Mouse (Mus musculus) forebrain, embryonic 16.5 days (tissue): ENCODE measurements around the gene Ablim1. TPM values are rescaled to one million over a fixed set of nuclear protein-coding genes. Genes with fewer than 3 reads are reported as not detected.

ENCODE experiments used
- ATAC-seq: fragments of 200-750 bp; cut with Nextera tagmentation; 2 replicates; pipeline ENCODE4 v1.8.0; 2017; ENCODE audit warnings: mild to moderate bottlenecking, moderate library complexity
- H3K27ac ChIP-seq: fragments of 300-500 bp; sonication (generic); 2 replicates; pipeline ENCODE4 v1.5.1; 2014; ENCODE audit warnings: low read length, control low read depth
- H3K27me3 ChIP-seq: fragments of 300-500 bp; sonication (generic); replicated peaks from 2 replicates; pipeline ENCODE4 v1.6.1; 2014; ENCODE audit warnings: low read length; ENCODE audit not compliant: control insufficient read depth, insufficient read depth
- H3K36me3 ChIP-seq: fragments of 300-500 bp; sonication (generic); 2 replicates; pipeline ENCODE4 v1.6.1; 2014; ENCODE audit not compliant: control insufficient read depth, insufficient read depth
- H3K4me1 ChIP-seq: fragments of 300-500 bp; sonication (generic); replicated peaks from 2 replicates; pipeline ENCODE4 v1.6.1; 2014; ENCODE audit warnings: low read length; ENCODE audit not compliant: control insufficient read depth, insufficient read depth
- H3K4me2 ChIP-seq: fragments of 300-500 bp; sonication (generic); 2 replicates; pipeline ENCODE4 v1.6.1; 2014; ENCODE audit warnings: mild to moderate bottlenecking, low read length, control low read depth
- H3K4me3 ChIP-seq: fragments of 300-500 bp; sonication (generic); replicated peaks from 2 replicates; pipeline ENCODE4 v1.5.1; 2014; ENCODE audit warnings: mild to moderate bottlenecking, low read length, control low read depth
- H3K9ac ChIP-seq: fragments of 300-500 bp; sonication (generic); replicated peaks from 2 replicates; pipeline ENCODE4 v1.6.1; 2014; ENCODE audit warnings: low read depth, low read length, control low read depth
- H3K9me3 ChIP-seq: fragments of 300-500 bp; sonication (generic); 2 replicates; pipeline ENCODE4 v1.6.1; 2016; ENCODE audit warnings: low read length; ENCODE audit not compliant: control insufficient read depth
- WGBS: fragments of 180-500 bp; shearing (Covaris S2); extraction: QIAGEN DNeasy Blood & Tissue Kit; methylation state at CpG from one replicate; pipeline ENCODE4 v1.1.7; 2014; 5-methylcytosine and 5-hydroxymethylcytosine counted together
- polyA plus RNA-seq: library from polyadenylated mRNA; unstranded; fragments of >200 nt; fragmentation: Nextera tagmentation; extraction: Ambion mirVana; gene quantifications from 2 replicates; pipeline ENCODE4 v1.2.1, GENCODE M21; 2015

The Ablim1 gene
- polyA plus RNA-seq, 1 experiment from 2014 or later: 47.1 TPM

DNA sequence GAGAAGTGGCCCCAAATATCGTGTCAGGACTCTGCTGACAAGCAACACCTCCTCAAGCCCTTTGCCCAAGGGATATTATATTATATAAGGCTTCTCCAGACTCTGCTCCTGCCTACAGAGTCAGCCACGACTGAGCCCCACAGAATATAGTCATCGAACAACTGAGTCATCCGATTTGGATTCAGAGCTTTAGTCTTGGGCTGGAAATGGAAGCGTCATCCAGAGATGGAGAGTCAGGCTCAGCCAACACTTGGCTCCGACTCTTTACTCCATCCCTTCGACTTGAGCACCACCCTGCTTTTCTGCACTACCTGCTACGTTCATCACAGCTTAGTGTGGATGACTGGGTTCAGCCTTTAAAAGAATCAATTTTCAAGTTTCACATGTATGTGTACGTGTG is 17.3 kb downstream of the Ablim1 start:
- 88% methylated on average over 9 of the region's 9 CpGs for WGBS
- no peak for ATAC-seq
- Histone ChIP-seq H3K9ac (no peak overlapping the region), H3K27me3 (no peaks in the 10 kb centered on the region), H3K4me1 (peaks cover 6% of the 10 kb centered on the region), H3K36me3 (no peaks in the 10 kb centered on the region), H3K9me3 (no peaks in the 10 kb centered on the region), H3K4me3 (no peak overlapping the region), H3K27ac (no peak overlapping the region), H3K4me2 (no peak overlapping the region)

DNA sequence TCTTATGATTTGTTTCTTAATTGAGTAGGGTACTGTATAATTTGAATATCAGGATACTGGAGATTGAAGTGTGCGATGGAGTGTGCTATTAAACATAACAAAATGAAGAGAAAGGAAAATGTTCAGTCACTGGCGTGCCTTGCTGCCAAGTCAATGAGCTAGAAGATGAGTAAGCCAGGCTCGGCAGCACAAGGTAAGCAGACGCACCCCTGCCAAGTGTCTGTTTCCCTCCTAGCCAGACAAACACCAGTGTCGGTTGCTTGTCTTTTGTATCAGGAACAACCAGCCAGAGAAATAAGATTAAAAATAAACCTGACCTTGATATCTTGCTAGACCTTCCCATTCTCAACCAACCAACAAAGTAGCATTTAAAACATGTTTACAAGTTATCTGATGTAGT is 18.2 kb downstream of the Ablim1 start:
- Histone ChIP-seq H3K36me3 (no peaks in the 10 kb centered on the region), H3K4me2 (no peak overlapping the region), H3K27ac (no peak overlapping the region), H3K27me3 (no peaks in the 10 kb centered on the region), H3K9ac (no peak overlapping the region), H3K9me3 (no peaks in the 10 kb centered on the region), H3K4me3 (no peak overlapping the region), H3K4me1 (no peaks in the 10 kb centered on the region)
- WGBS: 57% methylated on average over 5 of the region's 5 CpGs
- ATAC-seq: no peak

DNA sequence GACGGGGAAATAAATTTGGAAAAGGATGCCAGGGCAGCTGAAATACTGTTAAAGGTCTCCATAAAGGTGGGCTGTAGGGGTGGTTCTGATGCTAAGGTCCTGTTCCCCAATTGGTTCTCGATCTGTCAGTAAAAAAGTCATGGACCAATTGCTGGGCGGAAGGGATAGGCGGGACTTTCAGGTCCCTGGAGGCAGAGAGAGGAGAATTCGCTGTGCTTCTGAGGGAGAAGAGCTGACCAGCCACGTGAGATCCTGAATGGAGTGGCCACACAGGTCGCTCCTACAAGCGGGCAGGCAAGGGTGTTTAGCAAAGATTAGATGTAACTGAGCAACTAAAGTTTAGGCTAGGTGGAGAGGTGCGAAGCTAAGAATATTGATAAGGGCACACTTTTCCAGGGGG is 19.2 kb downstream of the Ablim1 start:
- ATAC-seq: no peak
- Histone ChIP-seq H3K27ac (no peak overlapping the region), H3K36me3 (no peaks in the 10 kb centered on the region), H3K27me3 (no peaks in the 10 kb centered on the region), H3K4me1 (no peaks in the 10 kb centered on the region), H3K4me2 (no peak overlapping the region), H3K9me3 (no peaks in the 10 kb centered on the region), H3K4me3 (no peak overlapping the region), H3K9ac (no peak overlapping the region)
- 61% methylated on average over 9 of the region's 9 CpGs for WGBS

DNA sequence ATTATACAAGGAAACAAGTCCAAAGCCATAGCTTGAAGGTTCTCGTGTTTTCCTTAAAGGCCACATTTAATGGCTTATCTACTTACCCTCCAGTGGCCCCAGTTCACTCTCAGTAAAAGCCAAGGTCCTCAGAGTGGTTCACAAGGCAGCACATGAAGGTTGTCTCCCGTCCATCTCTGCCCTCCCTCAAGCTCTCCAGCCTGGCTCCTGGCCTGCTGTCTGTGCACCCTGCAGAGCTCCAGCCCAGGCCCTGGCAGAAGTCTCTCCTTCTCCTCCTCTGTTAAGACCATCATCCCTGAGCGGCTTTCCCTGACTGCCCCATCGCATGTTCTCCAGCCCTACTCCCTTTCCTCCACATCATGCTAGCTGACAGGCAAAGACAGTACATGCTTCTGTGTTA is 20.4 kb downstream of the Ablim1 start:
- Histone ChIP-seq H3K36me3 (no peaks in the 10 kb centered on the region), H3K4me1 (no peaks in the 10 kb centered on the region), H3K4me2 (no peak overlapping the region), H3K9me3 (no peaks in the 10 kb centered on the region), H3K27ac (no peak overlapping the region), H3K9ac (no peak overlapping the region), H3K4me3 (no peak overlapping the region), H3K27me3 (no peaks in the 10 kb centered on the region)
- WGBS: 79% methylated on average over 4 of the region's 4 CpGs
- no peak for ATAC-seq

DNA sequence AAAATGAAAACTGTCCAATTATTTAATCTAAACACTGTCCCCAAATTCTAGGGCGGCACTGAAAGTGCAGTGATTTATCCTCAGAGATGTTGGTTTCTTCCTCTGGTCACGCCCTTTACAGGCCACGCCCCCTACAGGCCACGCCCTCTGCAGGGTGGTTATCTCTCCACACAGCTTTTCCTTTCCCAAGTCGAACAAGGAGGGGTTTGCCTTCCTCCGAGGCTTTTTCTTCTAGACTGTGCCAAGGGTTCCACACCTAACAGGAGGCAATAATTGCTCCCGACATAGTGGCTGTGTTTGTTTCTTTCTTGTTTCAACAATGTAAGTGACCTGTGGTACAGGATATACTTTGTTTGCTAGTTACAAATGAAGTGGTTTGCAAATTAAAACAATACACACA is 21.0 kb downstream of the Ablim1 start:
- Histone ChIP-seq H3K4me1 (no peaks in the 10 kb centered on the region), H3K4me3 (no peak overlapping the region), H3K9ac (no peak overlapping the region), H3K27me3 (no peaks in the 10 kb centered on the region), H3K4me2 (no peak overlapping the region), H3K27ac (no peak overlapping the region), H3K36me3 (no peaks in the 10 kb centered on the region), H3K9me3 (no peaks in the 10 kb centered on the region)
- ATAC-seq: no peak
- 44% methylated on average over 7 of the region's 7 CpGs for WGBS

DNA sequence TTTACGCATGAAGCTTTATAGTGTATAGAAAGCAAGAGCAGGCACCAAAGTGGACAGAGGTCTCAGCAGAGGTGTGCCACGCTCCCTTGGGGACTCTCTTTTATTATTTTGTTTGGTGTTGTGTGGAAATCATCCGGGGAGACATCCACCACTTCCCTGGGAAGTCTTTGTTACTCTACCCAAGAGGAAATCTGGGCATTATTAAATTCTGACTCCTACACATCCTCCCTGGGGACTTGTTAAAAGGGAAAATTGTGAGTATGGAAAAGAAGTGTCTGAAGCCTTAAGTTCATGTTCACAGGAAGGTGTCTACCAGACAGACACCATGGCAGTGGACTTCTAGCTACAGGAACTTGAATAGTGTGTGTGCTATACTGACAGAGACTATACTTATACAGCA is 31.4 kb downstream of the Ablim1 start:
- Histone ChIP-seq H3K4me3 (no peak overlapping the region), H3K36me3 (no peaks in the 10 kb centered on the region), H3K27me3 (no peaks in the 10 kb centered on the region), H3K9me3 (no peaks in the 10 kb centered on the region), H3K4me1 (peaks cover 13% of the 10 kb centered on the region), H3K27ac (0 out of 2 replicates have a peak overlapping the region, but pooled peaks have one; percentile 4), H3K4me2 (no peak overlapping the region), H3K9ac (no peak overlapping the region)
- ATAC-seq: no peak
- WGBS: 52% methylated on average over 3 of the region's 3 CpGs

DNA sequence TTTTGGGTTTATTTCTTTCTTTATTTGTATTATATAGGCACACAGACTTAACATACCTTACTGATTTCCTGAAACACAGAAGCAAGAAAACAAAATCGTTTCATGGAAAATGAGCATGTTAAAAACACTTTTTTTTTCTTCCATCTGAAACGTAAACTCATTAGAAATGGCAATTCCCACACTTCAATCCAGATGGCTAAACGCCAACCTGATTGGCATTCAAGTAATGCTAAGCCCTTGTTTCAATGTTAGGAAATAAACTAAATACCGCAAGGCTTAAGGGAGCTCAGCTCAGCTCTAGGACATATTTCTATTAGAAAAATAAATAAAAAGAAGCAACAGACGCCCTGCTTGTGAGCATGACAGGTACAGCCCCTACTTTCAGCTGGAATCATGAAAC is 32.1 kb downstream of the Ablim1 start:
- Histone ChIP-seq H3K4me1 (peaks cover 18% of the 10 kb centered on the region), H3K4me3 (no peak overlapping the region), H3K9ac (no peak overlapping the region), H3K27ac (no peak overlapping the region), H3K27me3 (no peaks in the 10 kb centered on the region), H3K4me2 (no peak overlapping the region), H3K36me3 (no peaks in the 10 kb centered on the region), H3K9me3 (no peaks in the 10 kb centered on the region)
- no peak for ATAC-seq
- 17% methylated on average over 5 of the region's 5 CpGs for WGBS

DNA sequence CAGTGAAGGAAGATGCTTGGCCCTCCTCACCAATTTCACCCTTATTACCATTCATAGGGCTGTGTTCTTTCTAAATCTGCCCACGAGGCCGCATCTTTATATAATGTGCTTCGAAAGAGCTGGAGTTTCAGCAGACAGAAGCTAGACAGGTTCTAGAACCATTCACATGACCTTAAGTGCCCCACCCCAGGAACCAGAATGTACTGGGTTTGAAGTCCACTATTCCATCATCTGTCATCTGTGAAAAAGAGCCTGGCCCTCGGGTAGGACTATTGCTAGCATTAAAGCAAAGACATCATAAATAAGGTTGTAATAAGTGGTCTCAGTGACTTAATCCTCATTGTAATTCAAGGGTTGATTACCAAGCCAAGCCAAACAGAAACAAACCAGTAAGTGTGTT is 35.1 kb downstream of the Ablim1 start:
- no peaks in the 10 kb centered on the region for H3K9me3 ChIP-seq
- H3K27ac ChIP-seq: no peak overlapping the region
- WGBS: 77% methylated on average over 4 of the region's 4 CpGs
- H3K9ac ChIP-seq: no peak overlapping the region
- H3K4me2 ChIP-seq: no peak overlapping the region
- H3K27me3 ChIP-seq: no peaks in the 10 kb centered on the region
- no peak overlapping the region for H3K4me3 ChIP-seq
- no peaks in the 10 kb centered on the region for H3K36me3 ChIP-seq
- ATAC-seq: no peak
- H3K4me1 ChIP-seq: peaks cover 27% of the 10 kb centered on the region

DNA sequence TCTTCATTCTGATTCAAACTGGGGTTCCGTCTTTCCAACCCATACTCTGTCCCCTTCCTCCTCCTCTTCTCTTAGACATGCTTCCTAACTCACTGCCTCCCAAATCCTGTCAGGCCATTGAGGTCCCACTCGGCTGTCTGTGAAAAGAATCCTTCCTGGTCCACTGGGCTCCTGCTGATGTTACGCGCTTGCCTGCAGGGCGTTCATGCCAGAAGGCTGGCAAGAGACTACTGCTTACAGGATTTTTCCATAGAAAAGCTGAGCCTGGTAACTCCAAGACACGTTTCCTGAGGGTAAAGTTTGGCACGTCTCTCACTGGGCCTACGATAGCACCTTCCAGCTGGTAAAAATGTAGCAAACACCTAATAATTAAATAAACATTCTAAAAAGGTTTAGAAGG is 36.5 kb downstream of the Ablim1 start:
- WGBS: 43% methylated on average over 8 of the region's 8 CpGs
- H3K9ac ChIP-seq: no peak overlapping the region
- no peak for ATAC-seq

DNA sequence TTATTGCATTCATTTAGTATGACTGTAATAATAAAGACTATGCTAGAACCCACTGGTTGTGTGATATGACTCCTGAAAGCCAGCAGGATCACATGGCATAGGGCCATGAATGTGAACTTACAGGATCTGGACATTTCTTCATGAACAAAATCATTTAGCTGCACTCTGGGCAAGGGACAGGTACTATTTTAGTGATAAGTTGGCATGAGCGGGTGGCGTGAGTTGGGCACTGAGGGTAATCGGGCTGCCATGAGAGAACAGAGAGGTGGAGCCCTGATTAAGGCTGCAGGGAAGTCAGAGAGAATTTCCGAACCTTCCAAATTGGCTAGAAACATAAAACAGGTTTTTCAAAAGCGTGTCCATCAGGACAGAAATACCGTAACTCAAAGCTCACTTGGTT is 37.7 kb downstream of the Ablim1 start:
- no peak for ATAC-seq
- Histone ChIP-seq H3K9me3 (no peaks in the 10 kb centered on the region), H3K27ac (no peak overlapping the region), H3K36me3 (no peaks in the 10 kb centered on the region), H3K4me3 (no peak overlapping the region), H3K9ac (no peak overlapping the region), H3K27me3 (no peaks in the 10 kb centered on the region), H3K4me2 (no peak overlapping the region), H3K4me1 (peaks cover 29% of the 10 kb centered on the region)
- 83% methylated on average over 6 of the region's 6 CpGs for WGBS

More for the DNA sequence above, 36.5 kb downstream of the Ablim1 start:
- Histone ChIP-seq H3K27me3 (no peaks in the 10 kb centered on the region), H3K4me2 (no peak overlapping the region), H3K27ac (no peak overlapping the region), H3K9me3 (no peaks in the 10 kb centered on the region), H3K36me3 (no peaks in the 10 kb centered on the region), H3K4me3 (no peak overlapping the region), H3K4me1 (peaks cover 30% of the 10 kb centered on the region)
